Mouse (Mus musculus): ENCODE results near the gene Samd4b.

DNA sequence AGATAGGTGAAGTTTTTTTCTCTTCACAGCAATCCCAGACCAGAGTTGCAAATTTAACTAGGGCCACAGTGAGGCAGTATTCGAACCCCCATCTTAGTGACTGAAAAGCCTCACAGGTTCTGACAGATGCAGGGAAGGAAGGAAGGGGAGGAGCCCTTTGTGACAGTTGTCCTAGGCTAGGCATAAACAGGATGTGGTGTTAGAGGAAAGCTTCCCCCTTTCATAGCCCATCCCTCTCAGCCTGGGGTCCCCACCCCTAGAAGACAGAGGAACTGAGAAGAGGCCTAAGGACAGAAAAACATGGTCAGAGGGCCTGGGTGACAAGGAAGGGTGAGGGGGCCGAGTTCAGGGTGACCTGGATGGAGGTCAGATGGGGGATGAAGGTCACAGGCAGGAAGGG is 157.2 kb downstream of the Samd4b start:
- TF ChIP-seq POLR2A (IDR thresholded peaks at IDR 0.05; ENCODE audit: borderline replicate concordance, control insufficient read depth, low read depth, low read length) (peak; percentile 58; the same call in 1 of the 2 replicates), CTCF (IDR thresholded peaks at IDR 0.05; ENCODE audit: control insufficient read depth, insufficient read depth, low read length) (no peak)

Measured in bone marrow, adult 2 months (tissue).